Mouse (Mus musculus): Measurements from ENCODE around the gene Trpc4ap. TPM values are rescaled to one million over a fixed set of nuclear protein-coding genes. Genes with fewer than 3 reads are reported as not detected.

Gene Trpc4ap
- total and polyA plus RNA-seq, 2 experiments: 53.4 to 114 TPM

DNA sequence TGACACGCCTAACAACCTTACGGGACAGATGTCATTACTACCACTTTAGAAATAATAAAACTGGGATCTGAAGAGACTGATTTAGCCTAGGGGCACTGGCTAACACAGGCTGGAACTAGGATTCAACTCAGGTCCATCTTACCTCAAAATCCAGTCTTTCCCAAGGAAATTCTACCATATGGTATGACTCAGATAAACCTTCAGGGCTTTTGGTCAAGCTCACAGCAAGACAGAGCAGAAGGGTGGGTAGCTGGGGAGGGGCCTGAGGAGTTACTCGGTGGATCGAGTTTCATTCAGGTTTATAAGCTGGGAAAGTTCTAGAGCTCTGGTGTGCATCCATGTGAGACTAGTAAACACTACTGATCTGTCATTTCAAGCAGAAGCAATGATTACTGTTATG is 3.0 kb downstream of the Trpc4ap start:
- peaks cover 17% of the 10 kb centered on the region; the same call in 1 of the 2 replicates for H3K4me1 ChIP-seq (ENCODE audit: control insufficient read depth, insufficient read depth, low read length)
- no peak overlapping the region for H3K27ac ChIP-seq (replicated peaks; ENCODE audit: insufficient read depth, low read depth, low read length)
- no peak overlapping the region for H3K4me3 ChIP-seq (ENCODE audit: insufficient read depth, low read depth, low read length)
- 72% methylated on average over 4 of the region's 4 CpGs for WGBS
- peaks cover 4% of the 10 kb centered on the region for H3K36me3 ChIP-seq (ENCODE audit: control insufficient read depth, insufficient read depth, low read length)
- H3K27me3 ChIP-seq (ENCODE audit: control insufficient read depth, insufficient read depth, low read length): no peaks in the 10 kb centered on the region
- no peak overlapping the region for H3K9ac ChIP-seq (ENCODE audit: low read depth, low read length)
- H3K79me2 ChIP-seq (ENCODE audit: control insufficient read depth, insufficient read depth, low read length): peaks cover 39% of the 10 kb centered on the region
- TF ChIP-seq CTCF (IDR thresholded peaks at IDR 0.05; ENCODE audit: low read depth, low read length) (no peak), POLR2A (IDR thresholded peaks at IDR 0.05; ENCODE audit: extremely low read depth, insufficient read depth, low read length) (no peak)
- DNase-seq (ENCODE audit: extremely low read depth, low read depth, low spot score): no peak

DNA sequence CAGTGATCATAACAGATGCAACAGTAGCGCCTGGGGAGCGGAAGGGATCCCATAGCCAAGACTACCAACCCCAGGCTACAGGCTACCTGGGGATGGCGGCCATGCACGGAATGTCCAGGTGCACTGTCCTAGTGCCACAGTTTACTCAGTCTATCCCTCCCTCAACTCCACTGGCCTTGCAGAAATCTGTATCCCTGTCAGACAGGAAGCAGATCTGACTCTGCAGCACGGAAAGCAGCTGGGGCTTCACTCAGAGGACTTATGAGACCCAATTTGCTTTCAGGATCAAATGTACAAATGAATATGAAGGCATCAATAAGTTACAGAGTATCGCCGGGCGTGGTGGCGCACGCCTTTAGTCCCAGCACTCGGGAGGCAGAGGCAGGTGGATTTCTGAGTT is 4.4 kb downstream of the Trpc4ap start:
- H3K9ac ChIP-seq (ENCODE audit: low read depth, low read length): no peak overlapping the region
- H3K36me3 ChIP-seq (ENCODE audit: control insufficient read depth, insufficient read depth, low read length): peaks cover 4% of the 10 kb centered on the region
- H3K27ac ChIP-seq (replicated peaks; ENCODE audit: insufficient read depth, low read depth, low read length): no peak overlapping the region
- no peak for DNase-seq (ENCODE audit: extremely low read depth, low read depth, low spot score)
- no peaks in the 10 kb centered on the region for H3K27me3 ChIP-seq (ENCODE audit: control insufficient read depth, insufficient read depth, low read length)
- WGBS: 92% methylated on average over 11 of the region's 11 CpGs
- no peak overlapping the region for H3K4me3 ChIP-seq (ENCODE audit: insufficient read depth, low read depth, low read length)
- peaks cover 20% of the 10 kb centered on the region for H3K4me1 ChIP-seq (ENCODE audit: control insufficient read depth, insufficient read depth, low read length)
- TF ChIP-seq POLR2A (IDR thresholded peaks at IDR 0.05; ENCODE audit: extremely low read depth, insufficient read depth, low read length) (no peak), CTCF (IDR thresholded peaks at IDR 0.05; ENCODE audit: low read depth, low read length) (no peak)
- peaks cover 47% of the 10 kb centered on the region for H3K79me2 ChIP-seq (ENCODE audit: control insufficient read depth, insufficient read depth, low read length)

DNA sequence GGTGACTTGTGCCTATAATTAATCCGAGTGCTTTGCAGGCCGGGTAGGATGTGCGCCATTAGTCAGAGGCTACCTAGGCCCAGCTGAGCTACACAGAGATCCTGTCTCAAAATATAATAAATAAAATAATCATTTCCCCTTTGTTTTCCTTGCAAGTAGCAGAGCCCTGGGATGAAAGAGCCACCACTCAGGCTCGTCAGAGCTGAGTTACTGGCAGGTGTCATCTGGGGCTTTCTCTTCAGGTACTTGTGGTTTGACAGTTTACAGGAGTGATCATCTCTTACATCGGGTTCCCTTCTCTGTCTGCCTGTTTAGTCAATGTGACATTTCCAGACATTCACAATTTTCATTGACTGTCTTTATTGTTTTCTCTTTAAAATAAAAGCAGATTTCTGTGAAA is 5.6 kb downstream of the Trpc4ap start:
- Histone ChIP-seq H3K79me2 (ENCODE audit: control insufficient read depth, insufficient read depth, low read length) (peaks cover 47% of the 10 kb centered on the region), H3K4me3 (ENCODE audit: insufficient read depth, low read depth, low read length) (no peak overlapping the region), H3K27ac (replicated peaks; ENCODE audit: insufficient read depth, low read depth, low read length) (no peak overlapping the region), H3K27me3 (ENCODE audit: control insufficient read depth, insufficient read depth, low read length) (no peaks in the 10 kb centered on the region), H3K4me1 (ENCODE audit: control insufficient read depth, insufficient read depth, low read length) (peaks cover 21% of the 10 kb centered on the region), H3K36me3 (ENCODE audit: control insufficient read depth, insufficient read depth, low read length) (peaks cover 4% of the 10 kb centered on the region), H3K9ac (ENCODE audit: low read depth, low read length) (no peak overlapping the region)
- no peak for TF ChIP-seq POLR2A (IDR thresholded peaks at IDR 0.05; ENCODE audit: extremely low read depth, insufficient read depth, low read length)
- TF ChIP-seq CTCF (IDR thresholded peaks at IDR 0.05; ENCODE audit: low read depth, low read length): no peak
- no peak for DNase-seq (ENCODE audit: extremely low read depth, low read depth, low spot score)
- WGBS: 86% methylated on average over 5 of the region's 5 CpGs

DNA sequence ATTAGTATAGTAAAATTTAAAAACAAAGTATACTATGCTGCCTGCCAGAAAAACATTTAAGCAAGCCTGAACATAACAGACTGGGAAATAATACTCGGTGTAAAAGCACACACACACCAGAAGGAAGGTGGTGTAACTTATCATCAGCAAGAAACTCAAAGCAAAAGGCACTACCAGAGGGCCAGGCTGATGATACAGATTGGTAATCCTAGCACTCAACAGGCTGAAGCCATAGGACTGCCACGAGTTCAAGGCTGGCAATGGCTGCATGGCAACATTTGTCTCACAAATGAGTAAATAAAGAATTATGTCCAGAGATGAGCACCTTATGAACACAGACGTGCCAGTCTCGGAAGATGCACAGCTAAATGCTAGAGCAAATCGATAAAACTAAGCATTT is 8.4 kb downstream of the Trpc4ap start:
- 90% methylated on average over 5 of the region's 5 CpGs for WGBS
- Histone ChIP-seq H3K4me3 (ENCODE audit: insufficient read depth, low read depth, low read length) (no peak overlapping the region), H3K79me2 (ENCODE audit: control insufficient read depth, insufficient read depth, low read length) (peaks cover 50% of the 10 kb centered on the region), H3K27me3 (ENCODE audit: control insufficient read depth, insufficient read depth, low read length) (no peaks in the 10 kb centered on the region), H3K36me3 (ENCODE audit: control insufficient read depth, insufficient read depth, low read length) (peaks cover 4% of the 10 kb centered on the region), H3K27ac (replicated peaks; ENCODE audit: insufficient read depth, low read depth, low read length) (no peak overlapping the region), H3K9ac (ENCODE audit: low read depth, low read length) (no peak overlapping the region), H3K4me1 (ENCODE audit: control insufficient read depth, insufficient read depth, low read length) (peaks cover 16% of the 10 kb centered on the region)
- no peak for TF ChIP-seq POLR2A (IDR thresholded peaks at IDR 0.05; ENCODE audit: extremely low read depth, insufficient read depth, low read length)
- no peak for TF ChIP-seq CTCF (IDR thresholded peaks at IDR 0.05; ENCODE audit: low read depth, low read length)
- no peak for DNase-seq (ENCODE audit: extremely low read depth, low read depth, low spot score)

DNA sequence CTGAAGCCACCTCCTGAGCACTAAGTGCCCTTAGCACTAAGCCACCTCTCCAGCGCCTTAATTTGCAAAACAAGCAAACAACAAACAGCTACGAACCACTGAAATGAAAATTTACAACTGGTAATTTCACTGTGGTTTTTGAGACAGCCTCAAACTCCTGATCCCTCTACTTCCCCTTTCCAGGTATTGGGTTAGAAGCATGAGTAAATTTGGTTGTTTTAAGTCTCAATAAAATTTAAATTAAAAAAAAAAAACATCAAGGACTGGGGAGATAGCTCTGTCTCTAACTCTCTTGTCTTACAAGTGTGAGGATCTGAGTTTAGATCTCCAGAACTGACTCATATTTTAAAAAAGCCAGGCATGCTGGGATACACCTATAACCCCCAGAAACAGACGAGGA is 9.0 kb downstream of the Trpc4ap start:
- DNase-seq (ENCODE audit: extremely low read depth, low read depth, low spot score): no peak
- 68% methylated on average over 3 of the region's 3 CpGs for WGBS
- Histone ChIP-seq H3K27me3 (ENCODE audit: control insufficient read depth, insufficient read depth, low read length) (no peaks in the 10 kb centered on the region), H3K4me3 (ENCODE audit: insufficient read depth, low read depth, low read length) (no peak overlapping the region), H3K36me3 (ENCODE audit: control insufficient read depth, insufficient read depth, low read length) (peaks cover 4% of the 10 kb centered on the region), H3K9ac (ENCODE audit: low read depth, low read length) (no peak overlapping the region), H3K27ac (replicated peaks; ENCODE audit: insufficient read depth, low read depth, low read length) (no peak overlapping the region), H3K79me2 (ENCODE audit: control insufficient read depth, insufficient read depth, low read length) (peaks cover 53% of the 10 kb centered on the region), H3K4me1 (ENCODE audit: control insufficient read depth, insufficient read depth, low read length) (peaks cover 16% of the 10 kb centered on the region)
- TF ChIP-seq POLR2A (IDR thresholded peaks at IDR 0.05; ENCODE audit: extremely low read depth, insufficient read depth, low read length): no peak
- no peak for TF ChIP-seq CTCF (IDR thresholded peaks at IDR 0.05; ENCODE audit: low read depth, low read length)

DNA sequence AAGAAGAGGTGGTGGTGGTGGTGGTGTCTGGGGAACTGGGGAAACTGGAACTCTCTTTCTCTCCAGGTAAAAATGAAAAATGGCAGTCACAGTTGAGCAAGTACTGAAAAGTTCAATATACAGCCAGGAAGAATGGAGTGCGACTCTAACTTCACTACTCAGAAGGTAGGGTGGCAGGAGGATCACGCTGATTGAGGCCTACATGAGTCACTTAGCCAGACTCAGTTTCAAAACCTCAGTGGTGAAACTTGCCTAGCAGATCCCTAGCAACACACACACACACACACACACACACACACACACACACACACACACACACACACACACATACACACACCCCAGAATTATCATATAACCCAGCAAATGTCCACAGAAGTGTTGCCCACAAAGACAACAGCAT is 10.3 kb downstream of the Trpc4ap start:
- no peaks in the 10 kb centered on the region for H3K27me3 ChIP-seq (ENCODE audit: control insufficient read depth, insufficient read depth, low read length)
- DNase-seq (ENCODE audit: extremely low read depth, low read depth, low spot score): no peak
- peaks cover 55% of the 10 kb centered on the region for H3K79me2 ChIP-seq (ENCODE audit: control insufficient read depth, insufficient read depth, low read length)
- H3K36me3 ChIP-seq (ENCODE audit: control insufficient read depth, insufficient read depth, low read length): peaks cover 4% of the 10 kb centered on the region
- H3K27ac ChIP-seq (replicated peaks; ENCODE audit: insufficient read depth, low read depth, low read length): no peak overlapping the region
- WGBS: 85% methylated on average over 2 of the region's 2 CpGs
- H3K4me1 ChIP-seq (ENCODE audit: control insufficient read depth, insufficient read depth, low read length): peaks cover 16% of the 10 kb centered on the region
- no peak for TF ChIP-seq CTCF (IDR thresholded peaks at IDR 0.05; ENCODE audit: low read depth, low read length)
- no peak for TF ChIP-seq POLR2A (IDR thresholded peaks at IDR 0.05; ENCODE audit: extremely low read depth, insufficient read depth, low read length)
- no peak overlapping the region for H3K9ac ChIP-seq (ENCODE audit: low read depth, low read length)
- H3K4me3 ChIP-seq (ENCODE audit: insufficient read depth, low read depth, low read length): no peak overlapping the region
